Mouse (Mus musculus) kidney, adult 9 months (tissue): ENCODE results near the gene Kcnk13.

Experiments used
- DNase-seq: peaks from one replicate; pipeline ENCODE4 v3.0.0; 2022

Kcnk13 gene

GRCm38 (mm10) chr12:100017709-100018108 is 53.4 kb downstream of the Kcnk13 start:
- DNase-seq = no peak

DNA sequence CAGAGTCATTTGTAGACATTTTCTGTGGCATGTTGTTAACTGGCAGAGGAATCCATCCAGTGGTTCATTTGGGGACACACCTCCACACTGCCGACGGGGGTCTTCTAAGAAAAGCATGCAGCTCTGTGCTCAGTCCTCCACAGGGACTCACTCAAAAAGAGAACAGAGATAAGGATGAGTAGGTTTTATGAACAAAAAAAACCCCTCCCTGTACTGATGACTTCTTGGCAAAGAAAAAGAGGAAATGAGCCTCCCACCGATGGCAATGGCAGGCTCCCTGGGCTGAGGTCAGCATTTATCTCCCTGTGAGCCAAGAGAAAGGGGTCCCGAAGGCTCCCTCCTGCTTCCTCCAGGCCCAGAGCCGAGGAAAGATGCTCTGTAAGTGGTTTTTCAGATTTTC is 58.2 kb downstream of the Kcnk13 start:
- no peak for DNase-seq

GRCm38 (mm10) chr12:100023821-100024365 is 59.6 kb downstream of the Kcnk13 start:
- DNase-seq = no peak

DNA sequence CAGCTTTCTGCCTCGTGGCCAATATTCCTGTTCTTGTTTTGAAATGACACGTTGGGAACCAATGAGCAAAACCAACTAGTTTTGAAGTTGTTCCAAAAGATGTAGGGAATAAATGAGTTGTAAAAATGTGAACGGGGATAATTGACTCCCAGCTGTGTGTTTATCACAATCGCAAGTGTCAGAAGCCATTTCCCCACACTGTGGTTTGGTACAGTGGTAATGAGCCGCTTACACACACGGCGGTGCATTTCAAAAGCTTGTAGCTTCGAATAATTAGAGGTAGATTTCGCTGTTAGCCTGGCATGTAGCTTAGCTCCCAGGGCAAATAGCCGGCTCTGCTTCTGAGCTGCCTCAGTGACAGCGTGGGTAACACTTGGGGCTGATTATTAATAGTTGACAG is 61.4 kb downstream of the Kcnk13 start:
- DNase-seq = no peak

DNA sequence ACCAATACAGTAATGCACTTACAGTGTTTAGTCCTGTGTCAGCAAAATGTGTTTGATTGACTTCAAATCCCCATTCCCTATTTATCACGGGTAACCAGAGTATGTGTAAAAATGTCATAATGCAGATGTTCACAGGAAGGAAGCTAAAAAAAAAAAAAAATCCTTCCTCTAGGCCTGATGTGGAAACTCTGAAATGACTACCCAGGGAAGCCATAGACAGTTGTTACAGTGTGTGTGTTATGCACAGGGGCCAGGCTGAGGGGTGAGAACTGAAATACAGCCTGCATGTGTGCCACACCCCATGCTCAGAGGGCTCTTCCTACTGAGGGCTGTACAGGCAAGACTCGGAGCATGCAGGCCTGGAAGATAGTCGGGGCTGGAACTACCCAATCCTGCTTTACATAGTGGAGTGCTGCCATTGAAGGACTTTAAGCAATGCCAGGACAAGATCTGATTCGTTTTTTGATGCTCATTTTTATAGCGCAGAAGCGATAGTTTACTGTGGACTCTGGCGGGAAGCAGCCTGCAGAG is 62.5 kb downstream of the Kcnk13 start:
- no peak for DNase-seq

GRCm38 (mm10) chr12:100027281-100027680 is 63.0 kb downstream of the Kcnk13 start:
- DNase-seq = no peak

DNA sequence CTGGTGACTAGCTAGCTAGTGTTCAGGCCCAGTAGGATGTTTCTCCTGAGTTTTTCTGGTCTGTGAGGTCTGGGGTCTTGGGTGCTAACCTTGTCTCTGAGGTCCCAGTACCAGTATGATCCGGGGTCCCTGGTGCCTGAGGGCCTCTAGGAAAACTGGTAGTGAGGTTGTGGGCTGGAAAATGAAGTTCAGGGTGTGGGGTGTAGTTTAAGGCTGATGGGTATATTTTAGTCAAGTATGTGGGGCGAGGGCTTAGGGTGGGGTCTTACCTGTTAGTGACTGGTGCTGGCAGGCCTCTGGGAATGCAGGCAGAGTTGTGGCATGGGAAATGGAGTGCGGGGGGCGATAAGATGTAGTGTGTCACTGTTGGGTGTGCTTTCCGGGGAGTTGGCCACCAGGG is 67.4 kb downstream of the Kcnk13 start:
- DNase-seq = no peak

DNA sequence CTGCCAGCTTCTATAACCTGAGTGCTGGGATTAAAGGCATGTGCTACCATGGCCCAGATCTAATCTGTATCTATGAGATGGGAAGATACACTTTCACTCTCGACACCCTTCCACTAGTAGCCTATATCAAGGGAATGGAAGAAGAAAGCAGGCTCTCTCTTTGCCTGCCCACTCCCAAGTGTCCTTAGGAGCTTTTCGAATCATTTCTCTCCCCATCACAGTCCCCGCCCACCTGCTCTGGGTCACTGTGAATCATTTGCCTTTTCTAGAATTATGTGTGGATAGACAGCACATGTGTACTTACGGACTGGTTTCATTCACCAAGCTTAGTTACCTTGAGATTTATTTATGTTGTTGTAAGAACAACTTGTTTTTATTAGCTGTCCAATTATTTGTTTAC is 68.2 kb downstream of the Kcnk13 start:
- DNase-seq = no peak

GRCm38 (mm10) chr12:100038741-100039262 is 74.5 kb downstream of the Kcnk13 start:
- DNase-seq = no peak

DNA sequence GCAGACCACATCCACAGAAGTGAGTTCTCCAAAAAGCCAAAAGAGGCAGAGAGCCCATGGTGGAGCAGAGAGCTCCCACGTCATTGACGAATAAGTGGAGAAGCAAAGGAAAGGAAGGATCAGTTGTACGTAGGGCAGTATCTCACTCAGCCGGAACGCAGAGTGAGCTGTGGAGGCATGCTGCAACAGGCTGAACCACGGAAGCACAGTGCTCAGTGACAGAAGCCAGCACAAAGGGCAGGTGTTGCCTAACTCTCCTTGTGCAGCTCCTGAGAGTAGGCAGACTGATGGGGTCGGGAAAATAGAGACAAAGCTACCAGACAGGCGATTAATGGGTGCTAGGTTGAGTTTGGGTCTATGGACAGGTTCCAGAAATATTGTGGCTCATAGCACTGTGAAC is 77.8 kb downstream of the Kcnk13 start:
- DNase-seq = no peak

- no peak for DNase-seq
These were observed 80.4 kb downstream of the Kcnk13 start for GRCm38 (mm10) chr12:100044704-100045103.

DNA sequence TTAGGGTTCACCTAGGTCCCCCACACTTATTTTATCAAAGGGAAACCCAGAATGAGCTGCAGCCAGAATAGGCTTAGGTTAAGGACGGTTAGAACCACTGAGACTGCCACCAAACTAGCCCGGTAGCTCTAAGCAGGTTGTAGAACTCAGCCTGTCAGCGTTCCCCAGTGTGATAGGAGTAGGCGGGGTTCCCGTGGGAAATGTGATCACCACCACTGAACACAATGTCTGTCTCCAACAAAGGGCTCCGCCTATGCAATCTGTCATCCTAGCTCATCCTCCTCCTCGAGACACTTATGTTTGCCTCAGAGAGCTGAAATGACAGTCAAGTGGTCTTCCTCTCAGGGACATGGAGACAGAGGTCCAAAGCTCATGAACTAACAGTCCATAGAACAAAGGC is 86.3 kb downstream of the Kcnk13 start:
- DNase-seq = no peak

GRCm38 (mm10) chr12:100053617-100054016 is 89.3 kb downstream of the Kcnk13 start:
- DNase-seq = no peak

DNA sequence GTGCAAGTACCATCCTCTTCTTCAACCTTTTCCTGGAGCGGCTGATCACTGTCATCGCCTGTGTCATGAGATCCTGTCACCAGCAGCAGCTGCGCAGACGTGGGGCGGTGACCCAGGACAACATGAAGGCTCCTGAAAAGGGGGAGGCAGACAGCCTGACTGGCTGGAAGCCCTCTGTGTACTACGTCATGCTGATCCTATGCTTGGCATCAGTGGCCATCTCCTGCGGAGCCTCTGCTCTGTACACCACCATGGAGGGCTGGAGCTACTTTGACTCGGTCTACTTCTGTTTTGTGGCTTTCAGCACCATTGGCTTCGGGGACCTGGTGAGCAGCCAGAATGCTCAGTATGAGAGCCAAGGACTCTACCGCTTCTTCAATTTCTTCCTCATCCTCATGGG is 96.8 kb downstream of the Kcnk13 start:
- DNase-seq = no peak

DNA sequence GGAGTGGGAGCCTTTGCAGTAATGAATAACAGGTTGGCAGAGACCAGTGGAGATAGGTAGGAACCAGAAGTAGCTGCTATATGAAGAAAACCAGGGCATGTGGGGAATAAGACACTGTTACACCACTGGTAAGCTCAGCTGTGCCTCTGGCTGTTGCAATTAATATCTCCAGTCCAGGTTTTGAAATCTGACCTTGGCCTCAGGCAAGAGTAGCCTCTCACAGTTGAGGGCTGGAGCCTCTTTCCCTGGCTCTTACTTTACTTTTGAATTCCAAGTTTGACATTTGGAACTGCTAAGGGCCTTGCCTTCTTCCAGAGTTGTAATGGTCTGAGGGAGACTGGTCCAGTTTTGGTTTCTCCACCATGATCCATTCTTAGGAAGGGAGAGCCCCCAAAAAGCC is 97.5 kb downstream of the Kcnk13 start:
- no peak for DNase-seq

GRCm38 (mm10) chr12:100062584-100062983 is 98.3 kb downstream of the Kcnk13 start:
- DNase-seq = no peak

DNA sequence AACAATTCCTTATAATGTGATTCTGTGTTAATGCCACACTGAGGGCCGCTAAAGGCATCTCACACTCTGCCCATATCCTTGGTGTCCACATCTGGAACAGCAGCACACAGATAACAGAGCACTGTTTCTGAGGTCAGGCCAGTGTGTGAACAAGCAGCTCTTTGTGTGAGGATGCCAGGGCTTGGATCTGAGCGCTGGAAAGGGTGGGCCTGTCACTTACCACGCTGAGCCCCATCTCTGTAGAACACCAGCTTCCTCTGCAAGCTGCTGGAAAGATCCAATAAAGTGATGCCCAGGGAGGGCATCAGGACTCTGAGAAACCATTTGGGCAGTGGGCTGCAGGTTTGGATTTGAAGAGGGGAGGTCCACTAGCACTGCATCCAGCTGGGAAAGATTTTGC is 100.8 kb downstream of the Kcnk13 start:
- DNase-seq = no peak

DNA sequence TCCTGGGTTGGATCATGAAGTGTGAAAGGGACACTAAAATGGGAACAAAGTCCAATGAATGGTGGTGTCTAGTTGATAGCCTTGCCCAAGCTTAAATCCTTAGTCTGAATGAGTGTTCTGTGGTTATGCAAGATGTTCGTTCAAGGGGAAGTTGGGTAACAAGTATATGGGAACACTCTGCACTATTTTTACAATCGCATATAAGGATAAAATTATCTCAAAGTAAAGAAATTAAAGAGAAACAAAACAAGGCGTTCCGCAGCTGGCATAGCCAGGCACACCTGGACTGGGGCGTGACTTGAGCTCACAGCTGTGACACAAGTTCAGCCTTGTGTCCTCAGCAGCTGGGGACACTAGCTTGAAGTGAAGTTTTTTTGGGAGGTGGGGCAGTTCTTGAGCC is 103.2 kb downstream of the Kcnk13 start:
- no peak for DNase-seq

- no peak for DNase-seq
These were observed 108.9 kb downstream of the Kcnk13 start for GRCm38 (mm10) chr12:100073201-100073672.

DNA sequence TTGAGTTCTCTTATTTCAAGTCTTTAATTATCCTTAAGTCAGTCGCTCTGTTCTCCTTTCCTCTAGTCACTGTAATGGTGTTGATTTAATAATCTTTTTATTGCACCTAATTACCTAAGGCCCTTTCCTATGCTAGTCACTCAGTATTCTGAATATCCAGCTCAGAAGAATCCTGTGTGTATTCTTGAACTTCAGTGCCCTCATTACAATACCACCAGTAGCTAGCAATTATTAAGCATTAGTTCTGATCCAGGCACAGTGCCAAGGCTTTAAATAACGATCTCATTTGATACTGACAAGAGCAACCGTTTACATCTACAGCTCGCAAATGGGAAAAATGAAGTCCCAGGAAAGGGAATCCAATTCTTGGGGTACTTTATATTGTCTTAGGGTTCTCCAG is 111.4 kb downstream of the Kcnk13 start:
- DNase-seq = no peak

GRCm38 (mm10) chr12:100079636-100080286 is 115.5 kb downstream of the Kcnk13 start:
- DNase-seq = peak; percentile 5

DNA sequence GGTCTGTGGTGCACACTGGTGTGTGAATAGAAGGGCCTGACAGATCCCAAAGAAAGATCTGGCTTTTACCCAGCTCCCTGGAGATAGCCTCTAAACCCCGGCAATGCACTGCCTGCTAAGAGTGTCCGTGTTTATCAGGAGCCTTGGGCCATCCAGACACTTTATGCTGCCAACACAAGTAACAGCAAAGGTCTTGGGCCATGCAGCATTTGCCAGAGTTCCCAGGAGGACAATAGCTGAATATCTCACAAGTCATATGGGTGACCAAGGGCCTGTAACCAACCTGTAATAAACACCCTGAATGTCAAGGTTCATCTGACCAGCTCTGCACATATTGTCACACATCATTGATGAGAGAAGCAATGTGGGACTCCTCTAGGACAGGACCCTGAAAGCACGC is 123.7 kb downstream of the Kcnk13 start:
- DNase-seq = no peak

DNA sequence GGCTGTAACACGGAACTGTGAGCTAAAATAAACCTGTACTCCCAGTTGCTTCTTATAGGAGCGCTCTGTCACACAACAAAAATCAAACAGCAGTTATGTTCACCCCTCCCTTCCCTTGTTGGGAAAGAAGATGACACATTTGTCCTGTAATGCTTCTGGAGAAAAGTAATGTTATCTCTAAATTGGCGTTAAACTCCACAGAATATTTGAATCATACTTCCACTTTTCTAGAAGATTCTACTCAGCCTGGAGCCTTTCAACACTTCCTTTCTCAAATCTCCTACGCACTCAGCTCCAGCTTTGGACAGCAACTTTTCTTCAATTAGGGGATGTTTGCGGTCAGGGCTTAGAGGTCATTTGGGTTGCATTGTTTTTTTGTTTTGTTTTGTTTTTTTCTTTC is 125.0 kb downstream of the Kcnk13 start:
- DNase-seq = no peak

DNA sequence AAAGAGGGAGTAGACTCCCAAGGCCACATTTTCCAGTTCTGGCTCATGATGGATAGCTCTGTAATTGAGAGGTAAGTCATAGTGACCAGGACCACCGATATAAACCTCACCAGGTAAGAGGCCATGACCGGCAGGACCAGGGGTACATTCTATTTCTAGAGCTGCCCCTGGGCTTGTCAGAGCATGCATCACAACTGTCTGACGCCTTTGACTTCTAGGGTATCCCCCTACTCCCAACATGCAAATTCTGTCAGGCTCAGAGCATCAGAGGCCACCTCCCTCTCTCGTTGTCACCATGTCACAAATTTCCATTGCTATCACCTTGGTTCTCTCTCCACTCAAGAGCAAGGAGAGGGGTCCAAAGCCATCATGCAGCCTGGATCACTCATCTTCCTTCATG is 126.5 kb downstream of the Kcnk13 start:
- no peak for DNase-seq

GRCm38 (mm10) chr12:100093046-100093445 is 128.7 kb downstream of the Kcnk13 start:
- DNase-seq = no peak
